Mouse (Mus musculus) lung, embryonic 14.5 days (tissue): ENCODE measurements around the gene Zfp943. TPM values are rescaled to one million over a fixed set of nuclear protein-coding genes. Genes with fewer than 3 reads are reported as not detected.
A peak's percentile ranks its signal among the peaks of the same experiment; 100 is the strongest.
"Not testable (repeated sequence)": the region's sequence is repeated elsewhere in the genome, so short reads cannot be mapped to it uniquely, and the experiment has no call there.

ENCODE experiments used
- ATAC-seq: fragments of 200-750 bp; cut with Nextera tagmentation; 2 replicates; pipeline ENCODE4 v1.8.0; 2017; ENCODE audit warnings: mild to moderate bottlenecking, moderate TSS enrichment, moderate library complexity; ENCODE audit not compliant: insufficient read depth
- DNase-seq: peaks from one replicate; pipeline ENCODE4 v3.0.0-alpha.2; 2015
- H3K27ac ChIP-seq: fragments of 300-500 bp; sonication (generic); 2 replicates; pipeline ENCODE4 v1.5.1; 2014; ENCODE audit warnings: low read depth, mild to moderate bottlenecking, moderate library complexity
- H3K27me3 ChIP-seq: fragments of 300-500 bp; sonication (generic); 2 replicates; pipeline ENCODE4 v1.6.1; 2014; ENCODE audit warnings: low read length, control low read depth; ENCODE audit not compliant: insufficient read depth
- H3K36me3 ChIP-seq: fragments of 300-500 bp; sonication (generic); 2 replicates; pipeline ENCODE4 v1.6.1; 2014; ENCODE audit warnings: control low read depth; ENCODE audit not compliant: insufficient read depth
- H3K4me1 ChIP-seq: fragments of 300-500 bp; sonication (generic); 2 replicates; pipeline ENCODE4 v1.6.1; 2014; ENCODE audit warnings: antibody characterized with exemption, control low read depth; ENCODE audit not compliant: insufficient read depth
- H3K4me2 ChIP-seq: fragments of 300-500 bp; sonication (generic); 2 replicates; pipeline ENCODE4 v1.6.1; 2014; ENCODE audit warnings: mild to moderate bottlenecking
- H3K4me3 ChIP-seq: fragments of 300-500 bp; sonication (generic); 2 replicates; pipeline ENCODE4 v1.5.1; 2014; ENCODE audit warnings: low read depth, low read length
- H3K9ac ChIP-seq: fragments of 300-500 bp; sonication (generic); 2 replicates; pipeline ENCODE4 v1.6.1; 2014
- H3K9me3 ChIP-seq: fragments of 300-500 bp; sonication (generic); 2 replicates; pipeline ENCODE4 v1.6.1; 2016; ENCODE audit warnings: low read depth, low read length, control low read depth
- CTCF ChIP-seq: IDR thresholded peaks from 2 replicates; pipeline ENCODE4 v1.5.1; 2016; ENCODE audit warnings: antibody characterized with exemption, low read depth
- WGBS: fragments of 180-500 bp; shearing (Covaris S2); extraction: QIAGEN DNeasy Blood & Tissue Kit; methylation state at CpG from one replicate; pipeline ENCODE4 v1.1.7; 2014; 5-methylcytosine and 5-hydroxymethylcytosine counted together
- polyA plus RNA-seq: library from polyadenylated mRNA; unstranded; fragments of >200 nt; fragmentation: Nextera tagmentation; extraction: Ambion mirVana; gene quantifications from 2 replicates; pipeline ENCODE4 v1.2.1, GENCODE M21; 2014

Gene Zfp943
- 14.7 and 18.7 TPM in 2 replicates for polyA plus RNA-seq

DNA sequence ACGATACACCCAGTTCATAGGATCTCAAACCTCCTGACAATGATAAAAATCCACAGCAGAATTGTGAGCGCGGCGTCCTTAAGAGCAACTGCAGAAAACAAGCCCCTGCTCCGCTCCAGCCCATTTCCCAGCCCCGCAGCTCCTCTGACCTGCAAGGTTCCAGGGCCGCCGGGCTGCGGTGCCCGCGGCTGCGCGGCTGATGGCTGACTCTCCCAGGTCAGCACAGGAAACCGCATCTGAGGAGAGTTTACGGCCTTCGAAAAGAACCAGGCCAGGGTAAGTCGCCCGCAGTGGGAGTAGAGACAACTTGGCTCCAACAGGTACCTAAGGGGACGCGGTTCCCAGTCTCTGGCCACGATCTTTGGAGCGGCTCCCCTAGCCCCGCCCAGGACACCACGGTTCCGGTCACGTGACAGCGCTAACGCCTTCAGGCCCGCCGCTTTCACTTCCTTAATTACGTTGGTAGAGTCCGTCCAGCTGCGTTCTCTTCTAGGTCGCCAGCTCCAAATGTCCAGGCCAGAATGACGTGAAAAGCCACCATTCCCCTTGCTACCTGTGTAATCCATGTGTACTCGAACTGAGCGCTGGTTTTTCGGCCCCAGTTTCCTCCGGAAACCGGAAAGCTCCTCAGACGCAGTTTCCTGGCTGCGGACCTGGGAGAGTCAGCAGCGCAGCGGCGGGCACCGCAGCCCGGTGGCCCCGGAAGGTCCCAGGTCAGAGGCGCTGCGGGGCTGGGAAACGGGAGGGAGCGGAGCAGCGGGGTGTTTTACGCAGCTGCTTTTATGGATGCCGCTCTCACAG, at the start of gene Zfp943, which contains the start of gene Zfp942:
TSS of gene Zfp943 (plus strand) at position 446 of the 801 bp plus-strand sequence.
TSS of gene Zfp942 (minus strand) at position 358 of the 801 bp plus-strand sequence.
- WGBS = under 1% methylated on average over 42 of the region's 55 CpGs
- H3K36me3 ChIP-seq, H3K9me3 ChIP-seq, H3K27me3 ChIP-seq, H3K4me1 ChIP-seq: not testable (repeated sequence)
- Histone ChIP-seq H3K9ac (peak within 1 kb of the TSS; percentile 78), H3K4me2 (peak within 1 kb of the TSS; percentile 66), H3K4me3 (peak within 1 kb of the TSS; percentile 63), H3K27ac (peak within 1 kb of the TSS; percentile 69)
- DNase-seq = peak; percentile 79
- peak; percentile 99 for ATAC-seq

DNA sequence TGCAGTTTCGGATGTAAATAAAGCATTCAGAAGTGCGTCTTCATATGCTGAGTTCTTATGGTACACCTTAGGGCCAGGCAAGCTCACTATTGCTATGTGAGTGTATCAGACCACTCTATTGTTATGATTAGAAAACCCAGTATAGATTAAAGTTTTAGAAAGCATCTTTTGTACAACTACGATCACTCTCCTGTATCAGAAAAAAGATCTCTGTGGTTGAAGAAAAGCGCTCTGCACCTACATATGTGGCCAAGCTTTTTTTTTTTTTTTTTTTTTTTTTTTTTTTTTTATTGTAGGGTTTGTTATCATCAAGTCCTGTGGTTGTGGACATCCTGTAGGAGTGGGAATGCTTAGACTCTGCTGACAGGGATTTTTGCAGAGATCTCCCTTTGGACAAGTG, 950 bp downstream of the Zfp943 start:
- WGBS = 49% methylated on average over 4 of the region's 4 CpGs
- Histone ChIP-seq H3K27me3 (no peaks in the 10 kb centered on the region), H3K36me3 (no peaks in the 10 kb centered on the region), H3K4me1 (0 out of 2 replicates have a peak, but pooled peaks cover 4% of the 10 kb centered on the region), H3K4me2 (peak overlapping the region; percentile 63), H3K27ac (no peak overlapping the region), H3K9ac (peak overlapping the region; percentile 78), H3K4me3 (peak overlapping the region; percentile 63), H3K9me3 (no peaks in the 10 kb centered on the region)
- DNase-seq (peak; percentile 4), ATAC-seq (no peak)
- no peak for TF ChIP-seq CTCF

DNA sequence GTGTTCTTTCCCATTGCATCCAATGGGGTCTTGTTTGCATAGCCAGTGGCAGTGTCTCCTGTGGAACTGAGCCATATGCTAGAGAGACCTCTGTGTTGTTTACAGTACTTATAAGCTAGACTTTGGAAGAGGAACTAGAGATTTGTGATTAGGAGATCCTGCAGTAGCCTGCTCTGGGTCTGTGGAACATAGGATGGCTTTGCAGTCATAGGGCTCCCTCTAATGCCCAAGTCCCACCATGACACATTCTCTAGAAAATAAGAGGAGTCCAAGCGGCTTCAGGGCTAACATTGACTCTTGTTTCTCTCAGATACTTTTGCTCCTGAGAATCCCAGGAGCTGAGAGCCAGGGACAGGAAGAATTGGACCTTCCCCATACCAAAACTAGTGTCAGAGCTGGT, 73.2 kb downstream of the Zfp943 start:
- not testable (repeated sequence) for H3K9me3 ChIP-seq, H3K36me3 ChIP-seq, H3K4me1 ChIP-seq, ATAC-seq, H3K4me3 ChIP-seq, H3K4me2 ChIP-seq, H3K27ac ChIP-seq, H3K27me3 ChIP-seq, H3K9ac ChIP-seq
- peak; percentile 1 for DNase-seq
- TF ChIP-seq CTCF = 0 out of 2 replicates have a peak, but pooled peaks have one; percentile 15
- 30% methylated on average over 1 of the region's 1 CpGs for WGBS

DNA sequence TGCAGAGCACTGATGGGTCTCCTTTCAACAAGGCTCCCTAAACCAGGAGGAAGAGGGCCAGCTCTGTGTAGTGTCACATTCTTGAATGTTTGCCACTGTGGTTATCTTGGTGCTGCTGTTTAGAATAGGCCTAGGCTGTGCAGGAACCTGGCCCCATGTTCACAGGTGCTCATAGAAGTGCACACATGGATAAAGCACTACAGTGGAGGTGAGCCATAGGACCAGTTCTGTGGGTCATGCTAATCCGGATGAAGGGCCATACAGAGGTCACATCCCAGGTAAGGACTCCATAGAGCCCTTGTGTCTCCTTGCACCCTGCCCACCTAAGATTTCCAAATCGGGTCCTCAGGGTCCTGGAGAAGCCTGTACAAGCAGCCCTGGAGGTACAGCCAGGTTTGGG, 87.1 kb downstream of the Zfp943 start:
- Histone ChIP-seq H3K4me3 (no peak overlapping the region), H3K27ac (no peak overlapping the region), H3K4me1 (no peaks in the 10 kb centered on the region), H3K27me3 (no peaks in the 10 kb centered on the region), H3K9me3 (no peaks in the 10 kb centered on the region), H3K36me3 (no peaks in the 10 kb centered on the region), H3K9ac (no peak overlapping the region), H3K4me2 (no peak overlapping the region)
- 61% methylated on average over 2 of the region's 2 CpGs for WGBS
- ATAC-seq = no peak
- TF ChIP-seq CTCF = no peak
- no peak for DNase-seq

DNA sequence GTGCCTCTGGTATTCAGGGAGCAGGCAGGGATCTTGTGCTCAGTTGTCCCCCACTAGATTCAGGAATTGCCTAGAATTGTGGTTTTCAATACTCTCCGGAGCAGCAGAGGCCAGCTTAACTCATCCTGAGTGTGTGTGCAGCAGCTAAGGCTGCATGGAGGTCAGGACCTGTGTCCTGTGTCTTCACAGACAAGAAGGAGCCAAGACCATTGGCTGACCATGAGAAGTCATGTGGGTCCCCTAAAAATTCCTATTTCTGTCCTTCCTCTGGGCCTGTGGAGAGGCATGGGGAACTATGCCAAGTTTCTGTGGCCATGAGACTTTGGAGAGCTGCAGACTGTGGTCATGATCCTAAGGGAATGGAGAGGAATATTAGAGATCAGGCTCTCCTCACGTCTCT, 90.9 kb downstream of the Zfp943 start:
- 64% methylated on average over 2 of the region's 2 CpGs for WGBS

DNA sequence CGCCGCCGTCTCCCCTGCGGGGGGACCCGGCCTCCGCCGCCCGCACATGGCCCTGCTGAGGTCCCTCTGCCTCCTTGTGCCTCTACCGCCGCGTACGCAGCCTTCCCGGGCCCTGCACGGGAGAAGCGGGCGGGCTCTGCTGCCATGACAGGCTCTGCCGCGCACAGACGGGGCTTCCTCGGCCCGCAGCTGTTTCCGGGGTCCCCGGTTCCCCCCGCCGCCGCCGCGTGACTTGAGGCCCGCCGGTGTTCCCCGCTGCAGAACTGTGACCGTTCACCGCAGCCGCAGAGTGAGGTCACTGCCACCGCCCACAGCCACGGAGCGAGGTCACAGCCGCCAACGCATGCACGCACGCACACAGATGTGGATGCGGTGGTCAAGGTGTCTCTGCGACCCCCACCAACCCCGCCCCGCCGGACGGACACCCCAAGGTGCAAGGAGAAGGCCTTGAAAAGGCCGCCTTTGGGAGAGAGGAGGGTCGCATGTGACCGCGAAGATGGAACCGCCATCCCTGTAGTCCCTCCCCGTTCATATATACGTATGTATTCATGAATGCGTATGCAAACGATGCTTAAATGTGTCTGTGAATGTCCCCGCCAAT, 118.8 kb downstream of the Zfp943 start:
- peak; percentile 67 for DNase-seq
- H3K9ac ChIP-seq = peak overlapping the region; percentile 70
- H3K4me1 ChIP-seq = no peaks in the 10 kb centered on the region
- 2% methylated on average over 57 of the region's 57 CpGs for WGBS
- H3K9me3 ChIP-seq = no peaks in the 10 kb centered on the region
- no peaks in the 10 kb centered on the region for H3K27me3 ChIP-seq
- peak overlapping the region; percentile 62 for H3K4me3 ChIP-seq
- peak; percentile 93 for ATAC-seq
- H3K36me3 ChIP-seq = no peaks in the 10 kb centered on the region
- no peak for TF ChIP-seq CTCF
- H3K27ac ChIP-seq = no peak overlapping the region
- H3K4me2 ChIP-seq = peak overlapping the region; percentile 79

More for the DNA sequence above, 90.9 kb downstream of the Zfp943 start:
- H3K4me2 ChIP-seq = no peak overlapping the region
- H3K9me3 ChIP-seq = no peaks in the 10 kb centered on the region
- ATAC-seq (no peak), DNase-seq (no peak)
- no peaks in the 10 kb centered on the region for H3K4me1 ChIP-seq
- H3K4me3 ChIP-seq = no peak overlapping the region
- H3K36me3 ChIP-seq = no peaks in the 10 kb centered on the region
- no peak overlapping the region for H3K27ac ChIP-seq
- H3K9ac ChIP-seq = no peak overlapping the region
- no peak for TF ChIP-seq CTCF
- no peaks in the 10 kb centered on the region for H3K27me3 ChIP-seq

DNA sequence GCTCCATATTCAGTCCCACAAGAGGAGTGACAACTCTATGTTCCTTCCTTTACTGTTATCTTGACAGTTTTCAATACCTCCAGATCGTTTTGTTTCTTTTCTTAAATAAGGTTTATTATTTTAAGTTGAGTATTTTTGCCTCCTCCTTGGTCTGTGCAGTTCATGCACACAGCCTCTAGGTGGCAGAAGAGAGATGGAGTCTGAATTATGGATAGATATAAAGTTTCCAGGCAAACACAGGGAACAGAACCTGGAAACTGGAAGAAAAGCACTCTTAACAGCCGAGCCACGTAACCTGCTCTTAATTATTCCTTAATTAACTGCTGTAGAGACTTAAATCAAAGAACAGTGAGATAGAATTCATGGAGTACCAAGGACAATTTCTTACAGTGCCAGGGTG, 120.9 kb downstream of the Zfp943 start:
- DNase-seq = peak; percentile 76
- not testable (repeated sequence) for ATAC-seq
- WGBS = 14% methylated on average over 3 of the region's 3 CpGs

More for the DNA sequence above, 120.9 kb downstream of the Zfp943 start:
- not testable (repeated sequence) for H3K27ac ChIP-seq, H3K9me3 ChIP-seq, H3K4me1 ChIP-seq, H3K4me2 ChIP-seq, H3K27me3 ChIP-seq, H3K36me3 ChIP-seq, H3K4me3 ChIP-seq, H3K9ac ChIP-seq
- TF ChIP-seq CTCF = peak; percentile 74
